Mouse (Mus musculus) E14TG2a.4 (cell line): Measurements from ENCODE around the gene Arid1a.

Source experiments
- CTCF ChIP-seq: conservative IDR thresholded peaks from 2 replicates; pipeline ENCODE4 v1.5.1; 2014; ENCODE audit warnings: low read length
- NANOG ChIP-seq: IDR thresholded peaks from 2 replicates; pipeline ENCODE4 v1.6.1; 2014; ENCODE audit warnings: borderline replicate concordance, low read length, mixed read lengths
- POU5F1 ChIP-seq: IDR thresholded peaks from 2 replicates; pipeline ENCODE4 v1.6.1; 2014; ENCODE audit warnings: low read length, borderline replicate concordance

- TF ChIP-seq CTCF (no peak), NANOG (no peak), POU5F1 (no peak)
Measured at GRCm38 (mm10) chr4:133666199-133666598, 90.4 kb downstream of the Arid1a start.
